Mouse (Mus musculus) cerebellum, adult (tissue): ENCODE data around the gene Pak2.
A peak's percentile ranks its signal among the peaks of the same experiment; 100 is the strongest.

Experiments
- ATAC-seq: cut with Nextera tagmentation; 2 replicates; pipeline ENCODE4 v1.9.2; 2017; ENCODE audit warnings: mild to moderate bottlenecking, moderate library complexity, mixed read lengths; ENCODE audit not compliant: insufficient number of reproducible peaks, low FRiP score, low TSS enrichment

The Pak2 gene

GRCm38 (mm10) chr16:32008529-32009293 is 70.4 kb downstream of the Pak2 start:
- ATAC-seq: no peak

GRCm38 (mm10) chr16:32004731-32005130 is 74.4 kb downstream of the Pak2 start:
- no peak for ATAC-seq

DNA sequence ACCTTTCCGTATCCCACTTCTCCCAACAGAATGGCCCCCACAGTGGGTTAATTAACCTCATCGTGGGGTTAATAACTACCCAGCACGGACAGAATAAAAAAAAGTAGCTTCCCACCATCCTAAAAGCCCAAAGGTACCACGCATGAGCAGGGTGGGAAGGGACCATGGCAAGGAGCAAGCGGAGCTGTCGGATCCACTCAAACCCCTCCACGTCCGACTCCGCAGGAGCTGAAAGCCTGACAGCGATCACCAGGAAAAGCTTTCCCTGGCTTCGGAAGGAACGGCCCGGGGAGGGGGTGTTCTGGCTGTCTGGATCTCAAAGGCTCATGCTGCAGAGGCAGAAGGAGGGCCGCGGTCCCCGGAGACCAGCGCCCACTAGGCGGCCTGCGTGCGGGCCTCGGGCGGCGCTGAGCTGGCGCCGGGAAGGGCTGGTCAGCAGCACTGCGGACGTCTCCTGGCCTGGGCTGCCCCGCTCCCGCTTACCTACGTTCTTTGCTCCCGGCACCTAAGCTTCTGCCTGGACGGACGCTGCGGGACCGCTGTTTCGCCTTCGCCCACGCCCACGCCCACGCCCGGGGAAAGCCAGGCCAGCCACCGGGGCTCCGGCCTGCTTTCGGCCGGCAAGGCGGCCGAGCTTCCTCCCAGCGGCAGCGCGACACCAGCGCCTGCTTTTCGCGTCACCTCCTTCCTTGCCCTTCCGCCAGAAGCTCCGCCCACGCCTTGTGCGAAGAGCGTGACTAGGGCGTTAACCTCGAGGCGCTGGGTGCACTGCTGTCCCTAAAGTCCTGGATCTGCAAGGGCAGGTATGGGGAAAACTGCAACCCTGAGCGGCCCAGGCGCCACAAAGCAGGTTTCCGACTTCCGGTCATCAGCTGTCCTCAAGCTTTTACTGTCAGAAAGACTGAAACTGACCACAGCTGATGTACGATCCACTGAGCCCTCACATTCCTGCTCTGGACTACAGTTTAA is 76.3 kb downstream of the Pak2 start, which contains the start of gene Senp5:
Gene Senp5, minus strand, starts transcription at position 779 of the 969 bp plus-strand sequence.
- ATAC-seq: peak; percentile 96

- ATAC-seq: no peak
These were observed 82.8 kb downstream of the Pak2 start for GRCm38 (mm10) chr16:31996371-31996770.

- no peak for ATAC-seq
These were observed 85.2 kb downstream of the Pak2 start for GRCm38 (mm10) chr16:31993946-31994345.

- ATAC-seq: no peak
These were observed 85.9 kb downstream of the Pak2 start for GRCm38 (mm10) chr16:31993195-31993594.

- ATAC-seq: no peak
These were observed 87.1 kb downstream of the Pak2 start for GRCm38 (mm10) chr16:31992039-31992438.

GRCm38 (mm10) chr16:31980946-31981345 is 98.2 kb downstream of the Pak2 start:
- ATAC-seq: no peak

DNA sequence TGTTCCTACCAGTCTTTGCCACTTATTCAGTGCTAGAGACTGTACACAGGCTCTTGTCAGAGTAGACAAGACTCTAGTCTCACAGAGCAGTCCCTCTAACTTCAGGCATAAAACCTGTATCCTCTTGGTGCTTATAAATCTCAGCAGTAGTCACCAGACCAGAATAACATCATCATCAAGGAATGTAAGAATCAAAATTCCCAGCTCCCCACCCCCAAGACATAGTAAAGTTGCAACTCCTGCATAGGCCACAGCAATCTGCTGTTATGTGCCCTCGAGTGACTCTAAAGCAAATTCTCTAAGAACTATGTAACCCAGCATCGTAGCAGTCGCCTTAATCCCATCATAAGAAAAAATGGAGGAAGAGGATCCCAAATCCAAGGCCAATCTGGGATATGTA is 99.6 kb downstream of the Pak2 start:
- ATAC-seq: no peak

DNA sequence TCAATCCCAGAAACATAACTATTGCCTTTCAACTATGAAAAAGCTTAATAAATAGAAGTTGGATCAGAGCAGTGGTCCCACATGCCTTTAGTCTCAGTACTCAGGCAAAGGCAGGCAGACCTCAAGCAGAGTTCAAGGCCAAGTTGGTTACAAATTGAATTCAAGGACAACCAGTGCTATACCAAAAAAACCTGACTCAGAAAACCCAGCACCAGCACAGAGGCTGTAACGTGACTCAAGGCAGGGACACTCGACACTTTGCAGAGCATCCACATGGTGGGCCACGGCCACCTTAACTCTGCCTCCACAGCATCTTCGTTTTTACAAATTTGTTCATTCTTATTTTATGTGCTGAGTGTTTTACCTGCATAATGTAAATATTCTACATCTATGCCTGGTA is 103.9 kb downstream of the Pak2 start:
- ATAC-seq: no peak
